Mouse (Mus musculus) G1E (cell line): ENCODE measurements around the gene Skp2.

Experiments used
- CTCF ChIP-seq: IDR thresholded peaks from 2 replicates; pipeline ENCODE4 v1.5.1; 2012; ENCODE audit warnings: low read depth, low read length, inconsistent platforms, mixed read lengths
- GATA1 ChIP-seq: IDR thresholded peaks from 2 replicates; pipeline ENCODE4 v1.6.1; 2012; ENCODE audit warnings: borderline replicate concordance, low read length, inconsistent platforms, mixed read lengths

DNA sequence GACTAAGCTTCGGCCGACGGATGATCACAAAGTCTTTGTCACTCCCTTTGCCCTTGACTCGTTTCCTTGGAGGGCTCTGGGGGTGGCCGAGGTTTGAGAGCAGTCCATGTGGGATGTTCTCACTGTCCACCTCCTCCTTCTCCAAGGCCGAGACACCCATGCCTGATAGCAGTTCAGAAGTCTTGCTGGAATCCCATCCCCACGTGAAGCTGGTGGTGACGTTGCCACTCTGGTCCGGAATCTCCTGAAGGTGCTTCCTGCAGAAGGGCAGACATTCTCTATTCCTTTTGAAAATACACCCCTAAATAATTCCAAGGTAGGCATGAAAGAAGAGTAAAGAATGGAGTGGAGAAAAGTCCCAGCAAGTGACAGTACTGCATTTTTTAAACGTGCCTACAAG, 15.8 kb downstream of the Skp2 start:
- TF ChIP-seq CTCF (no peak), GATA1 (no peak)
